Mouse (Mus musculus) stomach, postnatal 0 days (tissue): ENCODE results near the gene Slc13a1.

Source experiments
- CTCF ChIP-seq: IDR thresholded peaks from 2 replicates; pipeline ENCODE4 v1.5.1; 2016; ENCODE audit warnings: antibody characterized with exemption, low read depth, mild to moderate bottlenecking, moderate library complexity
- EP300 ChIP-seq: optimal IDR thresholded peaks from 2 replicates; pipeline ENCODE3; 2016; ENCODE audit warnings: antibody characterized with exemption

DNA sequence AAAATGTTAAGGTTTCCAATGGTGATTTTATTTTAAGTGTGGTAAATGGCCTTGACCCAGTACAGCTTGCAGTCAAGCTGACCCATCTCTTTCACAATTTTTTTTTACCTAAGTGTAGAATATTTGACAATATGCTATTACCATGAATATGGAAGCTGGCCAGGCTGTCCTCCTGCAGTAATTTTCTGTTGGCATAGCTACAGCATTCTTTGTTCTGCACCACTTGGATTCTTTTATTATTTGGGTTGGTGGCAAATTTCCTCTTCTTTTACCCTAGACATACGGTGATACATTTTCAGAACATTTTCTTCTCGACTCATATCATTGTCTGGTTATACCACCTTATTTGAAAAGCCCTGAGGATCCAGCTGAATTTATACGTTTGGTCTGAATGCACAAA lies 7.5 kb upstream of the Slc13a1 start:
- TF ChIP-seq CTCF: no peak
- TF ChIP-seq EP300: no peak
